Mouse (Mus musculus) E14TG2a.4 (cell line): ENCODE results near the gene Gabrb1.
"Not testable (repeated sequence)": the region's sequence is repeated elsewhere in the genome, so short reads cannot be mapped to it uniquely, and the experiment has no call there.

Source experiments
- CTCF ChIP-seq: conservative IDR thresholded peaks from 2 replicates; pipeline ENCODE4 v1.5.1; 2014; ENCODE audit warnings: low read length
- NANOG ChIP-seq: IDR thresholded peaks from 2 replicates; pipeline ENCODE4 v1.6.1; 2014; ENCODE audit warnings: borderline replicate concordance, low read length, mixed read lengths
- POU5F1 ChIP-seq: IDR thresholded peaks from 2 replicates; pipeline ENCODE4 v1.6.1; 2014; ENCODE audit warnings: low read length, borderline replicate concordance

- TF ChIP-seq CTCF, POU5F1, NANOG: not testable (repeated sequence)
Measured at GRCm38 (mm10) chr5:72069398-72069797, 411.5 kb downstream of the Gabrb1 start.
